Mouse (Mus musculus): ENCODE results near the gene Pla2g4b.

The Pla2g4b gene

GRCm38 (mm10) chr2:120017599-120017998, 15.6 kb upstream of the Pla2g4b start:
- DNase-seq = no peak

- no peak for DNase-seq
Observed at GRCm38 (mm10) chr2:120024337-120024736, 8.9 kb upstream of the Pla2g4b start.

GRCm38 (mm10) chr2:120026984-120027949, 6.0 kb upstream of the Pla2g4b start, which contains the start of the genes Jmjd7 and Gm28042:
Gene Jmjd7 (plus strand): TSS chr2:120027483.
Gene Gm28042 (plus strand): TSS chr2:120027493.
- peak; percentile 89 for DNase-seq

DNA sequence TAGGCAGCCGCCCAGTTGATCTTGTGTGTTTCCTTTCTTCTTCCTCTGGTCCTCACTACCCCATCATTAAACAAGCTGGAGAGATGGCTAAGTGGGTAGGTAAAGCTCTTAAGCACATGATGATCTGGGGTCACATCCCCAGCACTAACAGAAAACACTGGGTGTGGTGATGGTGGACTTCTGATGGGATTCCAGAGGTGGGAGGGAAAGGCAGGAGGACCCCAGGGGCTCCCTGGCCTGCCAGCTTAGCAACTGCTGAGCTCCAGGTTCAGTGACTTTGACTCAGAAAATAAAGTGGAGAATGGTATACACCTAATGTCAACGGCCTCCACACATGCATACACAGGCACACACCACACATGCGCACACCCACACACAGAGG, 5.3 kb upstream of the Pla2g4b start:
- DNase-seq = peak; percentile 34

DNA sequence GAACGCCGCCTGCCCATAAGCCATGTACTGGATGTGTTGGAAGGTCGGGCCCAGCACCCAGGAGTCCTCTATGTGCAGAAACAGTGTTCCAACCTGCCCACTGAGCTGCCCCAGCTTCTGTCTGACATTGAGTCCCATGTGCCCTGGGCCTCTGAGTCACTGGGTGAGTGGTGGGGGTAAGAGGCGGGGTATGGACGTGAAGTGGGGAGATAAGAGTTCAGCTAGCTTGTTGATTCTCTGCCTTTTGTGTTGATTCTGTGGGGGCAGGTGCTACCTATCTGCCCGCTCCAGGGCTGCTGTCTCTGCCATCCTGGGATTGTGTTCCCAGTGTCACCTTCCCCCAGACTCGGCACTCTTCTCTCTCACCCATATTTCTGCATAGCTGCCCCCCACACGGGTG, 2.8 kb upstream of the Pla2g4b start:
- DNase-seq = no peak

DNA sequence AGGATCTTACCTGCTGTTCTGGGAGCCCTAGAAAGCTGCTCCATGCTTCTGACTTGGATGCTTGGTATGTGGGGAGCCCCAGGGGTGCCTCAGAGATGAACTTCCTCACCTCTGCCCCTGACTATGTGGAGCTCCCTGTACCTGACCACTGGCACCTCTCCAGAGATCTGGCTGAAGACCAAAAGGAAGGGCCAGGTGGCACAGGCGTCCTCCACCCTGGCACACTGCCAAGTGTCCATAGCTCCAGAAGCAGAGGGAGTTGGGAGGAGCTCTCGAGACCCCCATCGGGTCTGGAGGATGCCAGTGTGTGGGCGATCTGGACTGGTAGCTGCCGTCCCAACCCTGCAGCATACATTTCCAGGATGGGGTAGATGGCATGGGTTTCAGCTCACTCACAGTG, 509 bp downstream of the Pla2g4b start:
- DNase-seq = peak; percentile 62

GRCm38 (mm10) chr2:120037744-120038143, 4.5 kb downstream of the Pla2g4b start:
- no peak for DNase-seq

DNA sequence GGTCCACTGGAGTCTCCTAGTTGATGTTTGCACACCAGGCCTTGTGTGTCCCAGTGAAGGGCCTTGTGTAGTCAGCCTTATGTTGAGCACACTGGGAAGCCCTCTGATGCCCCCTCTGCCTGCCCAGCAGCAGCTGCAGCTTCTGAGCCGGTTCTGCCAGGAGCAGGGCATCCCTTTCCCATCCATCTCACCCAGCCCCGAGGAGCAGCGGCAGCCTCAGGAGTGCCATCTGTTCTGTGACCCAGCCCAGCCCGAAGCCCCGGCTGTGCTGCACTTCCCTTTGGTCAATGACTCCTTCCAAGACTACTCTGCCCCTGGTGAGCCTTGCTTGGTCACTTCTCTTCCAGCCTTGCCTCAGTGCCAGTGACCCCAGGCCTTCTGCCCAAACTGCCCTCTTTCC, 7.8 kb downstream of the Pla2g4b start:
- DNase-seq = no peak

DNA sequence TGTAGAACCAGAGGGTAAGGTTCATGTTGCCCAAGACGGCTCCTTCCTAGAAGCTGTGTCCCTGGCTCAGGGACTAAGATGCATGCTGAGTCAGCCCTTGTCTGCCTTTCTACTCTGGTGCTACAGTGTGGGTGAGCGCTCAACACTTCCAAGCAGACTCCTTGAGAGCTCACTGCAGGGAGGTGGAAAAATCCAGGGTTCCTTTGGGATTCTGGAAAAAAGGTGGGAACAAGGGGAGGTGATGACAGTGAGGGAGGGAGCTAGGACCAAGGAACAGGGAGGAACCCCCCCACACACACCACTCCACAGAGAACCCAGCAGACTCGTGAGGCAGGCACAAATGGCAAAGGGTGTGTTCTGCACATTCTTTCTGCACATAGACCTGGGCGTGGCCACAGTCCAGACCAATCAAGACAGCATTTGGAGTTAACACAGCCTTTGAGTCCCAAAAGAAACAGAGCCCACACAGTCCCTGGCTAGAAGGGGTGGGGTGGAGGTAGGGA, 10.9 kb downstream of the Pla2g4b start:
- no peak for DNase-seq

- no peak for DNase-seq
Observed at GRCm38 (mm10) chr2:120044676-120045075, 11.5 kb downstream of the Pla2g4b start.

- DNase-seq = no peak
Observed at GRCm38 (mm10) chr2:120046486-120047310, 13.5 kb downstream of the Pla2g4b start.

DNA sequence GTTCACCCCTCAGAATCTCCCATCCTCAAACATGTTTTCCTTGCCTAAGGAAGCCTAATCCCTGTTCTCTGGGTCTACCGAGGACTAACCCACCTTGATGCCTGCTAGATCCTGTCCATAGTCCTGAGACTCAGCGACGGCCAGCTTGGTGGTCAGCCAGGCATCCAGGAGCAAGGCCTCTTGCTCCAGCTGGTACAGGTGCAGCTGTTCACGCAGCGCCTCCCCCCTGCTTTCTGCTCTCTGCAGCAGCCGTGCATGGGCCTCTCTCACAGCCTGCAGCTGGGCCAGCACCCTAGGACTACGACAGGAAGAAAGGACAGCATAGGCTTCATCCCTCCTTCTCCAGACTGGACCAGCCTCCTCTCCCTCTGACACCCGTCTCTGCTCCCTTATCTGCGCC, 15.0 kb downstream of the Pla2g4b start:
- DNase-seq = no peak

- DNase-seq = no peak
Observed at GRCm38 (mm10) chr2:120049632-120050274, 16.5 kb downstream of the Pla2g4b start.

- DNase-seq = no peak
Observed at GRCm38 (mm10) chr2:120051405-120051804, 18.2 kb downstream of the Pla2g4b start.

GRCm38 (mm10) chr2:120054771-120055552, 21.7 kb downstream of the Pla2g4b start:
- no peak for DNase-seq

- no peak for DNase-seq
Observed at GRCm38 (mm10) chr2:120055923-120056322, 22.7 kb downstream of the Pla2g4b start.

DNA sequence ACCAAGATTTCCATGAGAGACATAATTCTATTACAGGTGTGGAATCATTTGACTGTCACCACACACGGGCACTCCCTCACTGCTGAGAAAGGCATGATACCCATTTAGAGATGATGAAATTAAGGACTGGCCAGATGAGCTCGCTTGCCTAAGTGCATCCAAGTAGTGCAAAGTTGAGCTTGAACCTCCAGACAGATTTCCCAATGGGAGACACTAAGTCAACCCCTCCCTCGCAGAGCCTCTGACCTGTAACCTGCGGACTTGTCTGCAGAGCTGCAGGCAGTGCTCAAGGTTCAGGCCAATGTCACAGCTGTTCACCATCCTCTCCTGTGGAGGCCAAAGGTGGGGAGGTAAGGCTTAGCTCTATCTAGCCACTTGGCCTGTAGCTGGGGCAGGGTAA, 25.6 kb downstream of the Pla2g4b start:
- no peak for DNase-seq

- no peak for DNase-seq
Observed at GRCm38 (mm10) chr2:120059466-120059865, 26.2 kb downstream of the Pla2g4b start.

- DNase-seq = no peak
Observed at GRCm38 (mm10) chr2:120060190-120060589, 27.0 kb downstream of the Pla2g4b start.

DNA sequence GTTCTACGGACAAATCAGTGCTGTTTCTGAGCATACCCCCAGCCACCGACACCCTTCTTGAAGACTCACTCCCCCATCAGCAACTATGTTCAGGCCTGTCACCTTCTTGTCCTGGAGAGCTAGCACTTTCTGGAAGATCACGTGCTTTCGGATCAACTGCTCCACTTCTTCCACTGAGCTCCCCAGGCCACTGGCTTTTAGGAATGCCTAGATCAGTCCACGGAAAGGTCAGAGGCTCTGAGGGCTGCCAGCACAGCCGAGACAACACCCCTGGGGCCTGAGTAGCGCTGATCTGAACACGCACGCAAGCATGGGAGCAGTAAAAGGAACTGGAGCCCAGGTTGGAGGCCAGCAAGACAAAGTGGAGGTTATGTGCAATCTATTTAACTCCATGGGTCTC, 27.4 kb downstream of the Pla2g4b start:
- no peak for DNase-seq

GRCm38 (mm10) chr2:120062248-120062647, 29.0 kb downstream of the Pla2g4b start:
- DNase-seq = no peak

GRCm38 (mm10) chr2:120064639-120065038, 31.4 kb downstream of the Pla2g4b start:
- no peak for DNase-seq
